Mouse (Mus musculus) lung, adult 2 months (tissue): ENCODE results near the gene Farp1.

Experiments used
- CTCF ChIP-seq: fragments of 200-500 bp; IDR thresholded peaks from 2 replicates; pipeline ENCODE4 v1.5.1; 2011; ENCODE audit warnings: mild to moderate bottlenecking, low read length, control low read depth; ENCODE audit not compliant: insufficient read depth
- POLR2A ChIP-seq: fragments of 200-500 bp; IDR thresholded peaks from 2 replicates; pipeline ENCODE4 v1.6.1; 2011; ENCODE audit warnings: low read depth, mild to moderate bottlenecking, control low read depth, low read length, borderline replicate concordance; ENCODE audit errors: extremely low read depth

DNA sequence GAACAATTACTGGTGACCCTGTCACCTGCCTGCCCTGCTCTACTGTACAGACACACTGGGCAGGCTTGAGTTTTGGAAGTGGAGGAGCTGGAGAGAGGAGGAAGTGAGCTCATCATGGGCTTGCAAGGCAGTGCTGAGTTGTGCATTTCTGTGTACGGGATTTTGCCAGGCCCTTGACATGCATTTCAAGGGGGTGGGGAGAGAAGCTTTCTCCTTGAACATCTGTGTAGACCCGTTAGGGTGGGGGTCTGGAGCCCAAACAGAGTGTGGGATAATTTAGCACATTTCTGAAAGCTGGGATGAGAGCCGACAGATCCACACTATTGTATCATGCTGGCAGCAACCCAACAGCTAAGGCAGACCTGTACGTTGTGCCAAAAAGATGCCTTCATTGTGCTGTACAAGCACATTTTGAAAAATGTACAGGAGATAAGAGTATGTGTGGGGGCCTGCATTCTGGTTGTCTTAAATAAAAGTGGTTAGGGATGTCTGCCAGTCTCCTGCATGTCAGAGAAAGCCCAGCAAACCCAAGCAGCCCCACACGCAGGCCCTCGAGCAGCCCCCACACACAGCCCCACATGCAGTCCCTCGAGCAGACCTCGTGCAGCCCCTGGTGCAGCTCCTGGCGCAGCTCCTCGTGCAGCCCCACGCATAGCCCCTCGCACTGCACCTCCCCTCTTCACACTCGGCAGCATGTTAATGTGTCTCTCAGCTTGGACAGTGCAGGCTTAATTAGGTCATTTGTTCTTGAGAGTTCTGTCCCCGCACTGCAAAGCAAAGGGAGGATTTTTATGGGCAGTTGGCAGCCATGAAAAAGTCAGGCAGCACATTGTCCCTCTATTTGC lies 27.5 kb downstream of the Farp1 start:
- TF ChIP-seq CTCF (no peak), POLR2A (no peak)
